Mouse (Mus musculus): ENCODE results near the gene Uvrag.

DNA sequence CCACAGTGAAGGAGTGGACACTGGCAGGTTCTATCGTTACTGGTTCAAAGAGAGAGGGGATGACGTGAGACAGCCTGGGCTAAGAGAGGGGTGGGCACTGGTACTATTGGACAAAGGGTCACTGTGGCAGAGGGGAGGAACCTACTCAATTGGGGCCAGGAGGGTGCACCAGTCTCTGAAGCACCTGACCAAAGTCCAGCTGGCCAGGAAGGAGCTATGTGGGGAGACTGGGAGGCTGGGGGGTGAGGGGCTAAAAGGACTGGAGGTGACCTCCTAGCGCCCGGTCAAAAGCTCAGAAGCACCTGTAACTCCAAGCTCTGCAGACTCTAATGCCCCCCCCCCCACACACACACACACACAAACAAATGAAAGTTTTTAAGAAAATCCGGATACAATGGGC is 65.8 kb downstream of the Uvrag start:
- TF ChIP-seq CTCF (IDR thresholded peaks at IDR 0.05 in 2 of 3, conservative IDR thresholded peaks at IDR 0.05 in 1 of 3; ENCODE audit: control insufficient read depth in 1 of 3, insufficient read depth in 1 of 3, low read depth in 2 of 3, low read length in 3 of 3, poor library complexity in 1 of 3, severe bottlenecking in 1 of 3) (no peak), MAZ (IDR thresholded peaks at IDR 0.05; ENCODE audit: low read depth, low read length) (no peak), UBTF (IDR thresholded peaks at IDR 0.05; ENCODE audit: borderline replicate concordance, insufficient read depth, low read depth, low read length) (no peak), HCFC1 (IDR thresholded peaks at IDR 0.05; ENCODE audit: low read depth, low read length) (no peak)
